ENCODE assay signal across 10 mouse cellular contexts in genomic region chr1:39949205-39949604, GRCm38 (mm10). TPM values are rescaled to one million over a fixed set of nuclear protein-coding genes. Genes with fewer than 3 reads are reported as not detected.
DNase-seq lines count a peak whose midpoint lies in the region; ATAC-seq and TF ChIP-seq lines count a peak whose summit lies in the region.
"Had no signal": no experiment of that assay in that cellular context is flagged by ENCODE, and none has a peak within 500 bp of the region (broad histone marks: within the 10 kb centered on the region; RNA-seq: fewer than 3 reads in every experiment).

No protein-coding gene starts in this region.

- no peaks in the 10 kb centered on the region for H3K36me3 ChIP-seq in kidney, embryonic 16.5 days (ENCODE audit: insufficient read depth, low read length)
- H3K36me3 ChIP-seq in MEL (ENCODE audit: control insufficient read depth in 1 of 2, insufficient read depth in 2 of 2, low read length in 2 of 2) = peaks cover 0 to 2% of the 10 kb centered on the region in 2 experiments; a peak in 1 of 4 replicates
- no peaks in the 10 kb centered on the region for H3K36me3 ChIP-seq in forebrain, embryonic 13.5 days (ENCODE audit: poor library complexity, severe bottlenecking)

- H3K4me2 ChIP-seq in kidney, embryonic 16.5 days (replicated peaks; ENCODE audit: low read depth, low read length) = no peak overlapping the region
- no peak overlapping the region for H3K4me2 ChIP-seq in forebrain, embryonic 13.5 days

- peak overlapping the region; percentile 25; the same call in 1 of the 2 replicates for H3K27ac ChIP-seq in kidney, embryonic 16.5 days (ENCODE audit: low read length)
- no peak overlapping the region for H3K27ac ChIP-seq in MEL (ENCODE audit: control insufficient read depth, low read depth, low read length)
- peak overlapping the region; percentile 96 for H3K27ac ChIP-seq in forebrain, embryonic 13.5 days

- 25% methylated on average over 5 of the region's 5 CpGs for WGBS in kidney, embryonic 16.5 days
- WGBS in forebrain, embryonic 13.5 days = 51% methylated on average over 5 of the region's 5 CpGs

- no peaks in the 10 kb centered on the region for H3K27me3 ChIP-seq in kidney, embryonic 16.5 days (ENCODE audit: insufficient read depth, low read length)
- peaks cover 0 to 2% of the 10 kb centered on the region in 2 experiments; a peak in 2 of 4 replicates for H3K27me3 ChIP-seq in MEL (ENCODE audit: control insufficient read depth in 1 of 2, insufficient read depth in 2 of 2, low read length in 2 of 2)
- no peaks in the 10 kb centered on the region for H3K27me3 ChIP-seq in forebrain, embryonic 13.5 days
- H3K27me3 ChIP-seq: Patski had no signal

- peaks cover 68% of the 10 kb centered on the region for H3K4me1 ChIP-seq in kidney, embryonic 16.5 days (ENCODE audit: insufficient read depth, low read length)
- peaks cover 3% of the 10 kb centered on the region in 2 experiments; a peak in 3 of 4 replicates for H3K4me1 ChIP-seq in MEL (ENCODE audit: control insufficient read depth in 1 of 2, insufficient read depth in 2 of 2, low read length in 2 of 2)
- H3K4me1 ChIP-seq in forebrain, embryonic 13.5 days = peaks cover 96% of the 10 kb centered on the region

- TF ChIP-seq POLR2A in MEL (IDR thresholded peaks at IDR 0.05; ENCODE audit: control insufficient read depth in 1 of 2, insufficient read depth in 1 of 2, low read depth in 1 of 2, low read length in 2 of 2, poor library complexity in 1 of 2) = no peak

- no peak overlapping the region for H3K9ac ChIP-seq in kidney, embryonic 16.5 days (replicated peaks; ENCODE audit: low read length)
- no peak overlapping the region for H3K9ac ChIP-seq in MEL (ENCODE audit: control insufficient read depth, low read depth, low read length, poor library complexity, severe bottlenecking)
- no peak overlapping the region for H3K9ac ChIP-seq in forebrain, embryonic 13.5 days

- TF ChIP-seq CTCF in MEL (IDR thresholded peaks at IDR 0.05 in 2 of 3, conservative IDR thresholded peaks at IDR 0.05 in 1 of 3; ENCODE audit: control insufficient read depth in 1 of 3, insufficient read depth in 1 of 3, low read depth in 2 of 3, low read length in 3 of 3, poor library complexity in 1 of 3, severe bottlenecking in 1 of 3) = no peak

- H3K79me2 ChIP-seq in MEL (ENCODE audit: control insufficient read depth, insufficient read depth, low read length, poor library complexity) = no peaks in the 10 kb centered on the region

- H3K9me3 ChIP-seq in kidney, embryonic 16.5 days (ENCODE audit: low read length) = no peaks in the 10 kb centered on the region
- no peaks in the 10 kb centered on the region for H3K9me3 ChIP-seq in MEL (replicated peaks; ENCODE audit: insufficient read depth, low read length)
- no peaks in the 10 kb centered on the region for H3K9me3 ChIP-seq in forebrain, embryonic 13.5 days (replicated peaks)

- H3K4me3 ChIP-seq in kidney, embryonic 16.5 days (ENCODE audit: low read length) = no peak overlapping the region
- no peak overlapping the region for H3K4me3 ChIP-seq in MEL (ENCODE audit: control insufficient read depth in 1 of 2, insufficient read depth in 1 of 2, low read depth in 2 of 2, low read length in 2 of 2)
- H3K4me3 ChIP-seq in forebrain, embryonic 13.5 days = no peak overlapping the region

- TF ChIP-seq RAD21 in MEL (IDR thresholded peaks at IDR 0.05; ENCODE audit: low read depth, low read length) = no peak

- no peak for ATAC-seq in kidney, embryonic 16.5 days (ENCODE audit: low FRiP score, low TSS enrichment)
- ATAC-seq in forebrain, embryonic 13.5 days = no peak
- ATAC-seq in megakaryocyte, adult 5-6 weeks (ENCODE audit: poor library complexity, severe bottlenecking) = 0 out of 2 replicates have a peak, but pooled peaks have one; percentile 41
- ATAC-seq: Patski had no signal

- TF ChIP-seq EP300 in MEL (IDR thresholded peaks at IDR 0.05; ENCODE audit: low read depth in 1 of 2, low read length in 2 of 2) = no peak

- no peak for DNase-seq in kidney, adult 11 months
- DNase-seq in MEL (ENCODE audit: low read depth, low spot score) = peak; percentile 40
- DNase-seq in retina, embryonic 14.5 days (ENCODE audit: low spot score) = no peak
- DNase-seq in kidney, postnatal 10 days = no peak
- no peak for DNase-seq in retina, postnatal 1 day
- DNase-seq: lung, postnatal 10 days had no signal

TF ChIP-seq in MEL, 35 proteins besides CTCF, POLR2A, EP300 and RAD21:
- TF ChIP-seq ZMIZ1 (IDR thresholded peaks at IDR 0.05; ENCODE audit: low read depth, low read length) (no peak), MXI1 (IDR thresholded peaks at IDR 0.05; ENCODE audit: low read depth, low read length) (no peak), MEF2A (IDR thresholded peaks at IDR 0.05; ENCODE audit: extremely low read depth, insufficient replicate concordance, low read depth, low read length, poor library complexity, severe bottlenecking) (no peak), SMC3 (IDR thresholded peaks at IDR 0.05; ENCODE audit: low read depth, low read length) (no peak)

RNA-seq across cellular contexts. Expression of gene Map4k4, which starts 48.5 kb away (rescaled TPM):
- 14.3 and 20.2 TPM in 2 replicates for polyA plus RNA-seq in kidney, embryonic 16.5 days (2015; fragmentation: Nextera tagmentation; extraction: Ambion mirVana)
- total RNA-seq in MEL (2012; rRNA removed) = 0.04 TPM in 1 of 2 replicates, not detected in the other
- polyA plus RNA-seq in MEL (2012; ENCODE audit: insufficient read depth in 1 of 2, insufficient read length in 2 of 2, low read depth in 1 of 2, low replicate concordance in 2 of 2, missing spikeins in 1 of 2) = under 1 TPM in 1 of 2 experiments, not detected in 1; 0.21 TPM
- polyA plus RNA-seq in forebrain, embryonic 13.5 days (2015; fragmentation: Nextera tagmentation; extraction: Ambion mirVana) = 49.9 and 50.0 TPM in 2 replicates
- 52.1 and 52.3 TPM in 2 replicates for total RNA-seq in megakaryocyte, adult 5-6 weeks (2015)
- 190 and 228 TPM in 2 replicates for total RNA-seq in megakaryocyte, adult 5-6 weeks (2017)

Comparison
In these comparisons a context has a peak if more than half of its experiments do, and no peak if none do; other contexts are left out.
1. RNA of gene Map4k4, which starts 48.5 kb away (polyA plus RNA-seq): 49.9 to 50.0 TPM in forebrain, embryonic 13.5 days and 14.3 to 20.2 TPM in kidney, embryonic 16.5 days; 0.21 TPM in MEL; every median in the first group is over 10 times any median in the second.